Mouse (Mus musculus): ENCODE measurements around the gene 5730455P16Rik. TPM values are rescaled to one million over a fixed set of nuclear protein-coding genes. Genes with fewer than 3 reads are reported as not detected.
A peak's percentile ranks its signal among the peaks of the same experiment; 100 is the strongest.
"Not testable (repeated sequence)": the region's sequence is repeated elsewhere in the genome, so short reads cannot be mapped to it uniquely, and the experiment has no call there.

The 5730455P16Rik gene
- total RNA-seq, 2 experiments from 2014 or later = 50.8 to 54.1 TPM

GRCm38 (mm10) chr11:80382626-80383018, 4.8 kb upstream of the 5730455P16Rik start:
- DNase-seq (ENCODE audit: low spot score in 2 of 2) = no peak

GRCm38 (mm10) chr11:80379184-80379583, 1.4 kb upstream of the 5730455P16Rik start:
- not testable (repeated sequence) for DNase-seq (ENCODE audit: low spot score in 2 of 2)

- DNase-seq (ENCODE audit: low spot score in 2 of 2) = not testable (repeated sequence)
Measured at GRCm38 (mm10) chr11:80378452-80379068, 726 bp upstream of the 5730455P16Rik start.

- no peak for DNase-seq (ENCODE audit: low spot score in 2 of 2)
Measured at GRCm38 (mm10) chr11:80376651-80377050, 1.2 kb downstream of the 5730455P16Rik start.

GRCm38 (mm10) chr11:80368949-80369348, 8.9 kb downstream of the 5730455P16Rik start:
- DNase-seq (ENCODE audit: low spot score in 2 of 2) = no peak

- DNase-seq (ENCODE audit: low spot score in 2 of 2) = no peak
Measured at GRCm38 (mm10) chr11:80354832-80355231, 23.0 kb downstream of the 5730455P16Rik start.

- peak; percentile 66 to 85 for DNase-seq (ENCODE audit: low spot score in 2 of 2)
Measured at GRCm38 (mm10) chr11:80351832-80352430, 25.9 kb downstream of the 5730455P16Rik start.

GRCm38 (mm10) chr11:80342482-80342881, 35.4 kb downstream of the 5730455P16Rik start:
- no peak for DNase-seq (ENCODE audit: low spot score in 2 of 2)

GRCm38 (mm10) chr11:80336351-80336730, 41.5 kb downstream of the 5730455P16Rik start:
- no peak for DNase-seq (ENCODE audit: low spot score in 2 of 2)

- DNase-seq (ENCODE audit: low spot score in 2 of 2) = no peak
Measured at GRCm38 (mm10) chr11:80335609-80336350, 42.1 kb downstream of the 5730455P16Rik start.

- no peak for DNase-seq (ENCODE audit: low spot score in 2 of 2)
Measured at GRCm38 (mm10) chr11:80332709-80333400, 45.0 kb downstream of the 5730455P16Rik start.

- no peak for DNase-seq (ENCODE audit: low spot score in 2 of 2)
Measured at GRCm38 (mm10) chr11:80324636-80325035, 53.2 kb downstream of the 5730455P16Rik start.

GRCm38 (mm10) chr11:80323255-80323654, 54.6 kb downstream of the 5730455P16Rik start:
- no peak for DNase-seq (ENCODE audit: low spot score in 2 of 2)

- no peak for DNase-seq (ENCODE audit: low spot score in 2 of 2)
Measured at GRCm38 (mm10) chr11:80315743-80316639, 61.8 kb downstream of the 5730455P16Rik start.

- DNase-seq (ENCODE audit: low spot score in 2 of 2) = no peak
Measured at GRCm38 (mm10) chr11:80313944-80314343, 63.9 kb downstream of the 5730455P16Rik start.

- DNase-seq (ENCODE audit: low spot score in 2 of 2) = no peak
Measured at GRCm38 (mm10) chr11:80313462-80313861, 64.4 kb downstream of the 5730455P16Rik start.

- DNase-seq (ENCODE audit: low spot score in 2 of 2) = no peak
Measured at GRCm38 (mm10) chr11:80312565-80312964, 65.3 kb downstream of the 5730455P16Rik start.

- DNase-seq (ENCODE audit: low spot score in 2 of 2) = no peak
Measured at GRCm38 (mm10) chr11:80312049-80312448, 65.8 kb downstream of the 5730455P16Rik start.

- no peak for DNase-seq (ENCODE audit: low spot score in 2 of 2)
Measured at GRCm38 (mm10) chr11:80311271-80311670, 66.6 kb downstream of the 5730455P16Rik start.

All from layer of hippocampus, adult 18-20 months (tissue).